Mouse (Mus musculus) layer of hippocampus, postnatal 36 days (tissue): ENCODE results near the gene Irf2. TPM values are rescaled to one million over a fixed set of nuclear protein-coding genes. Genes with fewer than 3 reads are reported as not detected.
A peak's percentile ranks its signal among the peaks of the same experiment; 100 is the strongest.
"Not testable (repeated sequence)": the region's sequence is repeated elsewhere in the genome, so short reads cannot be mapped to it uniquely, and the experiment has no call there.

Source experiments
- DNase-seq, 2 experiments: peaks; one replicate each; pipeline ENCODE4 v3.0.0; 2022
- total RNA-seq, 2 experiments: library from RNA; stranded (reverse); gene quantifications; 2 replicates each; pipeline ENCODE4 v1.2.3; 2021

Gene Irf2
- total RNA-seq, 2 experiments from 2014 or later: 61.8 to 62.2 TPM

- not testable (repeated sequence) for DNase-seq
These were observed 9.9 kb upstream of the Irf2 start for GRCm38 (mm10) chr8:46729671-46730070.

GRCm38 (mm10) chr8:46732381-46732915 lies 7.1 kb upstream of the Irf2 start:
- DNase-seq: no peak

DNA sequence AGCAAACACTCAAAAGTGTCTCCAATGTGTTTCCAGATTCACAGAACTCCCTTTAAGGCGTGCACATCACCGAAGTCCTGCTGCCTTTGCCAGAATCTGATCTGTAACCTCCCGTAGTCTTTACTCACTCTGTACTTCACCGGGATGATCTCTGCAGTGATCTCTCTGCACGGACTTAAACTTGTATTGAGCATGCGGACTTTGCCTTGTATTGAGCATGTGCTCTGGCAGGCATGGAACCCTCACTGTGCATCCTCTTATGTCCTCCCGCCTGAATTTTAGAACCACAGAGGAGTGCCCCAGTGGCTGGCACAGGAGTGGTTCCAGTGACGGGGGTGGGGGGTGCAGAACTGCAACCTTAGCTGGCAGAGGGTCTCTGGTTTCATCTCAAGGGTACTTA lies 5.9 kb upstream of the Irf2 start:
- no peak for DNase-seq

DNA sequence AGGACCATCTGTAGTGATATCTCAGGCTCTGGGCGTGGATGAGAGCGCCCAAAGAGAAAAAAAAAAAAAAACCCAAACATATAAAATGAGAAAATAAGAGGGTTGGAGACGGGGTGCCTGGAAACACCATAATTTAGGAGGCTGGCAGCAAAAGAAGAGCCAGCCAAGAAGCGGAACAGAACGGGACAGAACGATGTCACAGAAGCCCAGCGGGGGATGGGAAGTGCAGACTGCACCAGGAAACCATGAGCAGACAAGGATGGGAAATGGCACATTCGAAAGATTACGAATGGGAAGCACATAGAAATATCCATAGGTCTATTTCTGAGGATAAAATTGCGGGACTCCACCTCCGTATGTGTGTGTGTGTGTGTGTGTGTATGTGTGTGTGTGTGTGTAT lies 4.0 kb upstream of the Irf2 start:
- peak in 1 of 2 experiments; percentile 23 for DNase-seq

- DNase-seq: no peak
These were observed 3.3 kb upstream of the Irf2 start for GRCm38 (mm10) chr8:46736260-46736659.

GRCm38 (mm10) chr8:46737421-46737820 lies 2.1 kb upstream of the Irf2 start:
- no peak for DNase-seq

GRCm38 (mm10) chr8:46737907-46738306 lies 1.6 kb upstream of the Irf2 start:
- no peak for DNase-seq

GRCm38 (mm10) chr8:46738601-46739000 lies 931 bp upstream of the Irf2 start:
- no peak for DNase-seq

DNA sequence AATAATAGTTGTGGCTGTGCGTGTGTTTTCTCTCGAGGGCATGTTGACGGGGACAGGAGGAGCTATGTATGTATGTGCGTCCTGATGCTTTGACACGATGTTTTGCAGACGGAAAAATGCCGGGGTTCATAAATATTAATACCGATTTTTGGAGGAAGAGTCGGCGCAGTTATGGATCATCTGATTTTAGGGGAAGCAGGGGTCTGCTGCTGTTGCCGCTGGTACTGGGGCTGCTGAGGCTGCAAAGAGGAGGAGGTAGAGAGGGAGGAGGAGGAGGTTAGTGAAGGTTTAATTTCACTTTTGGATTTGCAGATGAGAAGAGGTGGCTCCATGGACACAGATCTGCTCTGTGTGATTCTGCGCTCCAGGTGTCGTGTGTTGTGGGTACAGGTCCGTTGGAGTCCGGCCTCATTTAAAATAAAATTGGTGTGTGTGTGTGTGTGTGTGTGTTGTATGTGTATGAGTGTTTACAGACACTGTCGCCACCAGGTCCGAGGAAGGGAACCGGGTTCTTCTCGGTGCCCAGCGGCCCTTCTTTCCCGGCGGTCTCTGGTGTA lies 502 bp downstream of the Irf2 start:
- peak; percentile 35 to 37 for DNase-seq

- peak; percentile 63 to 66 for DNase-seq
These were observed 1.2 kb downstream of the Irf2 start for GRCm38 (mm10) chr8:46740513-46741280.

DNA sequence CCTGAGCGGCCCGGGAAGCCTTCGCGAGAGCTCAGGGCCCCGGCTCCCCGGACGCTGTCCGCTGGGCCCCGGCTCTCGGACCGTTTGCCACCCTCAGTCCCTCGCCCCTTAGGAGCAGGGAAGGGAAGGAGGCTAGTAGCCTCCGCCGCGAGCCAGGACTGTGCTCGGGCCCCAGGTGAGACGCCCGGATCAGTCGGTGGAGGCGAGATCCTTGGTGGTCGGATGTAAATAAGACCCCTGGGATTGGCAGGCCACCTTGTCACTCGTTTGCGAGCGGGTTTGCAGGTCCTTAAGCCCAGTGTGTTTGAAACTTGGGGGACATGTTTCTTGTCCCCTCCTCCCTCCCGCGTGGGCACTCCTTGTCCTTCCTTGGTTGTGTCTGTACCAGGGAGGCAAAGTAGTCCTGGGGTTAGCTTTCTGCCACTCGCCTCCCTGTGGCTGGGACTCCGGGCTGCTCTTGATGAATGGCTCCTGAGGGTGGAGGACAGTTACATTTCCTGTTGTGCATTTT lies 1.8 kb downstream of the Irf2 start:
- DNase-seq: peak; percentile 40 to 56

- DNase-seq: no peak
These were observed 2.6 kb downstream of the Irf2 start for GRCm38 (mm10) chr8:46741991-46742690.

GRCm38 (mm10) chr8:46742691-46743082 lies 3.2 kb downstream of the Irf2 start:
- DNase-seq: no peak

GRCm38 (mm10) chr8:46745464-46745863 lies 5.9 kb downstream of the Irf2 start:
- DNase-seq: no peak

GRCm38 (mm10) chr8:46747311-46747980 lies 7.9 kb downstream of the Irf2 start:
- DNase-seq: no peak

- DNase-seq: no peak
These were observed 10.5 kb downstream of the Irf2 start for GRCm38 (mm10) chr8:46750000-46750399.

DNA sequence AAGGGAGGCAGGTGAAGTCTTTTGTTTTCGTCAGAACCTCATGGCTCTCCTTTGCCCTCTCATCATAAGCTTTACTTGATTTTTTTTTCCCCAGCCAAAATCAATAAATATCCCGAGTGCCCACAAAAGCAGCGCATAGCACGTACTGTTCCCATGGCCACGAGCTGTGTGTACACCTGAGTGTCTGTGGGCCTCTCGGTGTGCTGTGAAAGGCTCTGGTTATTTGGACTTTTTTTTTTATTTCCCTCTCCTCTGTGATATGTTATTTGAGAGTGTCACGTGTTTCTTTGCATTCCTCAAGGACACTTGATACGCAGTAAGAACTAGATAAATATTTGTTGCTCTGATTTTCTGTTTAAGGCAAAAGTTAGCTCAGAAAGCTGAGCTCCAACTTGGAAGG lies 11.0 kb downstream of the Irf2 start:
- no peak for DNase-seq

DNA sequence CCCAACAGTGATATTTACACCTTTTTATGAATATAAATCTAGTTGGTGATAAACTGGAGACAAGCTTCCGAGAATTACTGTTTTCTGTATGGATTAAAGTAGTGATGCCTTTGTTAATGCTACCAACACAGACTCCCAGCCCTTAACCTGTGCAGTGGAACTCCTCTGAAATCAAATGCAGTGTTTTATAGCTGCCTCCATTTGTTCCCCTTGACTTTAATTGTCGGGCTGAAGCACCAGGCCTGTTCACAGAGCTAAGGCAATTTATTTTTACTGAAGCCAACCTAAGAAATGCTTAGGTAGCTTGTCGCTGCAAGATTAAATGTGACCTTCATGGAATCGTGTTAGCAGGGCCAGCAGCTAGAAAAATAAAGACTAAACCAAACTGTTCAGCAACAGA lies 11.6 kb downstream of the Irf2 start:
- no peak for DNase-seq

- DNase-seq: no peak
These were observed 13.5 kb downstream of the Irf2 start for GRCm38 (mm10) chr8:46752986-46753385.

GRCm38 (mm10) chr8:46754355-46754754 lies 14.8 kb downstream of the Irf2 start:
- no peak for DNase-seq

- no peak for DNase-seq
These were observed 16.3 kb downstream of the Irf2 start for GRCm38 (mm10) chr8:46755731-46756333.

- DNase-seq: no peak
These were observed 18.1 kb downstream of the Irf2 start for GRCm38 (mm10) chr8:46757613-46758012.
